Mouse (Mus musculus) adipocyte (in vitro differentiated cells): ENCODE data around the gene Slc38a3.

Experiments
- DNase-seq: peaks from one replicate; pipeline ENCODE4 v3.0.0-alpha.2; 2016; ENCODE audit warnings: low spot score

Slc38a3 gene

DNA sequence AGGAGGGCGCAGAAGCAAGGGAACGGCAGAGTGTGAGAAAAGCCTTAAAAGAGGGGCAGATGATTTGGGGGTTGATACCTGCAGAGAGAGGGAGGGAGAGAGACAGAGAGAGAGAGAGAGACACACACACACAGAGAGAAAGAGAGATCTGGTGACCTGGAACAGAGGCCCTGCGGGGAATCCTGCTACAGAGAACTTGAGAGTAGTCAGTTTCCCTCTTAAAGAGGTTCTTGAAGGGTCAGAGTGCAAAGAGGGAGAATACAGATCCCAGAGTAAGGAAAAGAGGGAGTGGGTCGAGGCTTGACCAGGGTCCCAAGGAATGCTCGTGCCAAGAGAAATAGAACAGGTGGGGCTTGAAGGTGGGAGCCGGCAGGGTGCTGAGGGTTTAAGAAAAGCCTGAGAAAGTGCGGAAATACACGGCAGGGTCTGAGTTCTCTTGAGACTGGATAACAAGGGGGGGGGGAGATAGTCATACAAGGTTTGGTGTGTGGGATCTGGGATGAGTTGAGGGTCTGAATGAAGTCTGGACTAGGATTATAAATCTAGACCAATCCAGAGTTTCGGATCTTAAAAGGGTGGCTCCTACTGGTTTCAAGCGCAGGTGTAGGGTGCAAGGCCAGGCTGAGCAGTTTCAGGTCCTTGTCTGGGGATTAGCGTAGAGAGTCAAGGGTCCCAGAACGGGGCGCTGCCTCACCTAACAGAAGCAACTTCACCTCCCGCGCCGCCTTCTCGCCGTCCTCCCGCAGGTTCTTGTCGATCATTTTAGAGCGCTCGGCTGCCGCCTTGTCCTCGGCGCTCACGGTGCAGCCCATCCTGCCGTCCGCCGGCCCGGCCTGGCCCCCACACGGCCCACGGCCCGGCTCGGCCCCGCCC is 34.7 kb downstream of the Slc38a3 start:
- DNase-seq = peak; percentile 25

DNA sequence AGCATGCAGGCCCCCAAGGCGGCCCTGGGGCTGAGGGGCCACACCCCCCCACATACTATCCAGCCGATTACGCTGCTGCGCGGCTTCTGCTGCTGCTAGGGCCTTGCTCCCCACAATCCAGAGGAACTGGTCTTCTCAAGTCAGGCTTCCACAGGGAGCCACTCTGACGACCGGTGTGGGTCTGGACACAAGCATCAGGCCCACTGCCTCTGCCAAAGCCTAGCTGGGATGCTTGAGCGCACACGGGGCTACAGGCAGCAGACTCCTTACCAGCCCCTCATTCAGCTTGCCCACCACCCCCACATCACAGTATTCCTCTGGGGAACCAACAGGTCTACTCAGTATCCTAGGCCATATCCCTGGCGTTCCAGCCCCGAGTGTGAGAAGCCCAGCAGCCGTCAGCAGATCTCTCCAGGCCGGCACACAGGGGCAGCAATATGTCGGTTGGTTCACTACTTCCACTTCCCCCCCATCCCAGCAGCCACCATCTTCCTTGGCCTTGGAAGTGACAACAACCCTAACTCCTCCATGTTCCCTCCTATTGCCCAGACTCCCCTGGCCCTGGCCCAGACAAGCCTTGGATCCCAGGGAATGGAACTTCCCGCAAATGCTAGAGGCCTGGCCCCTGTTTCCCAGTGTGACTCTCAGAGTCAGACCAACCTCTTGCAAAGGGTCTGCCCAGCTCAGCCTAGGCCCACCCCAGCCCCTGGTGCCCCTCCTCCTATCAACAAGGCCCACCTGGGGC is 35.5 kb downstream of the Slc38a3 start:
- DNase-seq = peak; percentile 62

- DNase-seq = peak; percentile 64
Measured at GRCm38 (mm10) chr9:107633091-107633660, 36.2 kb downstream of the Slc38a3 start.

GRCm38 (mm10) chr9:107632478-107632877 is 36.9 kb downstream of the Slc38a3 start:
- peak; percentile 47 for DNase-seq

DNA sequence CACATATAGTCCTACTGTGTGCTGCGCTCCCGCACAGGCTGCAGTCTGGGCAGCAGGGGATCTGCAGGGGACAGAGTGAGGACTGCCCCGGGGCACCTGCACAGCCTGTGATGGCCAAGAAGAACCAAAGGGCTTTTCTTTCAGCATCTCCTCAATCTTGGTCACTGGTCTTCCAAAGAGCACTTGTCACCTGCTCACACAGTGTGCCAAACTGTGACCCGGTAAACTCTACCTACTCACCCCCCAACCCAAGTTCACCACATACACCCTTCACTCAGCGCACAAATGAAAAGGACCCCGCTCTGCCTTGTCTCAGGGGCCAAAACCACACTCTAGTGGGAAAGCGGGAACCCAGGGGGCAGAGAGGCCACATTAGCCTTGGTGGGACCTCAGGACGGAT is 37.5 kb downstream of the Slc38a3 start:
- no peak for DNase-seq

- DNase-seq = no peak
Measured at GRCm38 (mm10) chr9:107631311-107631826, 38.0 kb downstream of the Slc38a3 start.

- no peak for DNase-seq
Measured at GRCm38 (mm10) chr9:107630576-107630975, 38.8 kb downstream of the Slc38a3 start.

DNA sequence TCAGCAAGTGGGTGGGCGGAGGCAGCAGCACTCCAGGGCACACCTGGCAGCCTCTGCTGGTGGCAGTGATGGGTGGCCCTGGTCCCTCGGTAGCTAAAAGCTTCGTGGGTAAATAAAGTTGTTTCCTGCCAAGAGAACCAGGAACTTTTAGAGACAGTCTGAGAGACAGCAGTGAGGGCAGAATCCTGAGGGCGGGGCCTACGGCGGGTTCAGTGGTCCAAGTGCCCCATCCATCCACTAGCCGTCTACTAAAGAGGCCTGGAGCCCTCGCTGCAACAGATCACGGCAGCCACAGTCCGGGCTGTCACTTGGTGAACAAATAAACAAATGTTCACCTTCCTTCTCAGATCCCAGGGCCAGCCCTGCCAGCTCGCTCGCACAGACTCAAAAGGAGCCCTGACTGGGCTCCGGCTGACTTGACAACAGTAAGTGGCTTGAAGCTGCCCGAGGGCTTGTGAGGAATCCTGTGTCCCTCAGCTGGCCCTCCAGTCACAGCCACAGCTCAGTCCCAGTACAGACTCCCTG is 39.4 kb downstream of the Slc38a3 start:
- no peak for DNase-seq

GRCm38 (mm10) chr9:107629411-107629730 is 40.0 kb downstream of the Slc38a3 start:
- DNase-seq = no peak

- DNase-seq = no peak
Measured at GRCm38 (mm10) chr9:107628721-107629410, 40.5 kb downstream of the Slc38a3 start.

- no peak for DNase-seq
Measured at GRCm38 (mm10) chr9:107627387-107628255, 41.7 kb downstream of the Slc38a3 start.

GRCm38 (mm10) chr9:107626844-107627277 is 42.5 kb downstream of the Slc38a3 start:
- DNase-seq = peak; percentile 74

- peak; percentile 65 for DNase-seq
Measured at GRCm38 (mm10) chr9:107626158-107626843, 43.0 kb downstream of the Slc38a3 start.

- DNase-seq = no peak
Measured at GRCm38 (mm10) chr9:107625351-107626128, 43.8 kb downstream of the Slc38a3 start.

DNA sequence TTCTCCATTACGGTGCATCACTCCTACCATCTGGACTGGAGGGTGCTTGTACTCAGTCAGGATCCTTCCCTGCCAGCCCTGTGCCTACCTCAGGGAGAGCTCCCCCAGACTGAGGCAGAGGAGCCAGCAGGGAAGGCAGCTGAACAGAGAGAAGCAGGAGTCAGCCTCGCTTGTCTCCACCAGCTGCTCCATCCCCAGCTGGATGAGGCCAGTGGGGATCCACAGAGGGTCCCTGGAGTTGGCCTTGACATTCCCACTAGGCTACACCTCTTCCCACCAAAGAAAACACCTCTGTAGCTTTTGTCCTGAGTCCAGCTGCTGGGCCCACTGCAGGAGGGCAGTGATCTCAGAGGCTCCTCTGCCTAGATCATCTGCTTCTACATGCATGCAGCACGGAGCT is 44.4 kb downstream of the Slc38a3 start:
- DNase-seq = no peak

DNA sequence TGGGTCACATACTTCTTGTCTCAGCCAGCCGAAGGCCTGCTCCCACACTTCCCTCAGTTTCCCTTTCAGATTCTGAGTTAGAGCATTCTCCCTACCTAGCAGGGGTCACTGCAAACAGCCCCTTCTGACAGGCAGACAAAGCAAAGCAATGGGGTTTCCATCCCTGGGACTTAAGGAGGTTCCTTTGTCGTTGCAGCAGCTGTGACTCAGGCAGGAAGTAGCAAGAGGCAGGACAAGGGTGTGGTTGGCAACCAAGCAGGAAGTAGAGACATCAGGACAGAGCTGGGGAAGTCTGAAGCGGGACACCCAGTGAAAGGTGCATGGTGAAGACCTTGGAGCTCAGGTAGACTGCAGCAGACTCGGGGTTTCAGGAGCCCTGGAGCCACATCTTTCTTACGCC is 44.8 kb downstream of the Slc38a3 start:
- no peak for DNase-seq

- peak; percentile 51 for DNase-seq
Measured at GRCm38 (mm10) chr9:107620954-107621353, 48.4 kb downstream of the Slc38a3 start.

DNA sequence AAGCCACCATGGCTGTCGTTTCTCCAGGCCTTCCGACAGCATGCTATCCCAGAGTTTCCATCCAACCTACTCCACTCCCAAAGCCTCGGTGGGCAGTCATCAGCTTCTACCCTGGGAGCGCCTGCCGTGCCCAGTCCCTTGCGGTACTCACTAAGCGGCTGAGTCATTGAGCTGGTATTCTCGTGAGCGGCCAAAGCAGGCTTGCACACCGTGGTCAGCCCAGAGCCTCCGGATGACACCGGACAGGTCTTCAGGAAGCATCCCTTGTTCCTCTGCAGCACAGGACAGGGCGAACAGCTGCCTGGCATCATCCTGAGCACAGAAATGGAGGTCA is 49.8 kb downstream of the Slc38a3 start:
- DNase-seq = peak; percentile 33

DNA sequence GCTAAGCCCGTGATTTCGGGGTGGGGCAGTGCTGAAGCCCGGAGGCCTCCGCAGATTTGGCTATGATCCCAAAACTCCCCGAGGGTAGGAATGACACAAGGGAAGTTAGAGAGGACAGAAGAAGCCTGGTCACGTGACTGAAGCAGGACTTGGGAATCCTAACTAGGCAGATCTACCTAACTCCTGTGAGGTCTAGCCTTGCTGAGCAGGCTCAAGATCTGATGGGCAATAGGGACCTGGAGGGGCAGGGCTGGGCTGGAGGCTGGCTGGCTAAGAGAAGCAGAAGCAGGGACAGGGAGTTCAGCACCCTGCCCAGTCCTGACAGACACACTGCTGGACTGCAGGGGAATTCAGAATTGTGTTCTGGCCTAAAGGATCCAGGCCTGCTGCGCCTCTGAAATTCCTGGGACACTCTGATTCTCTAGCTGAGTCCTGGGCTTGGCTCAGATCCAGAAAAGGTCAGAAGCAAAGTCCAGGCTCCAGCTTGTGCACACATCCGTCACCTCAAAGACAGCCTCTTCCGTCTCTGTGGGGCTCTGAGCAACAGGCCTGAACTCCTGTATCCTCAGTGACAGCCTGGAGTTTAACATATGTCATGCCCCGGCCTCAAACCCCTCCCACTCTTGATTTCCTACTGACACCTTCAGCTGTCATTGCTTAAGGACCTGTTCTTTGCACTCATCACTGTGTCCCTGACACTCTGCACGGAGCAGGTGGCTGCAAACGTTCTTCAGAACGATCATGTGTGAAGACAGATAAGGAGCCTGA is 50.4 kb downstream of the Slc38a3 start:
- peak; percentile 66 for DNase-seq
